Mouse (Mus musculus) right cerebral cortex, postnatal 25 days (tissue): ENCODE measurements at regions not wholly inside any gene's neighbourhood (a gene's known extent, or its start where the extent isn't known, plus 50 kb on each side); places are given as distances from the start of the nearest gene placed in this dataset.

Source experiments
- DNase-seq: peaks from one replicate; pipeline ENCODE4 v3.0.0; 2022

DNA sequence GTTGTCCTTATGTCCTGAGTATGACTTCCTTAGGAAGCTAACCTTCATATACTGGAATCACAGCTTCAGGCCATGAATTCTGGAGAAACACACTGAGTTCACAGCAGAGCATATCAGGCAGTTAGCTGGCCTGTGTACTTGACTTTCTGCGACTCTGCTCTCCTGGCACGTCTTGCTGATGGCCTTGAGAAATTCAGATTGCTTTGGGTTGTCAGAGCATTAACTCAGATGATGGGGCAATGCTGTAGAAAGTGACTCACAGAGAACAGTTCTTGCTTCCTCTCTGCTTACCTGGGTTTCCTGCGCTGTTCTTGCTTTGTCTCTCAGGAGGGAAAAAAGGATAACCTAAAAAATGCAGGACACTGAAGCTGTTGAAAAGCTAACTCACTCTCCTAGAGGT lies 187.3 kb downstream of the Usp46 start:
- no peak for DNase-seq

- DNase-seq = no peak
Observed at GRCm38 (mm10) chr5:73881941-73882340, 186.3 kb downstream of the Usp46 start.

DNA sequence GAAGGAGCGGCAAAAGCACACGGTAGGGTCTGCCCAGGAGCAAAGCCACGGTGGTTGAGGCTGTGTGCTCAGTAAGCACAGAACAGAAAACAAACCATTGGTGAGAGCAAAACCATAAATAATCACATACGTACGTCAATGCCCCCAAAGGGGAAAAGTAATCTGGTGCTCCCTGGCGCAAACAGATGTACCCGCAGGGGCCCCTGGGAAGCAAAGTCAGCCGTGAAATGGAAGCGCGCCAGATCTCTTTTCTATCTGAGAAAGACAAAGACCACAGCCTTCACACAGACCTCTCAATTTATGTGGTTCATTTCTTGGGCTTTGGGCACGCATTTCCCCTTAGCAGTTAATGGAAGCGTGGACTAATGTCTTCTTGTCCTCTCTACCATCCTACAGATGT lies 183.2 kb downstream of the Usp46 start:
- no peak for DNase-seq

DNA sequence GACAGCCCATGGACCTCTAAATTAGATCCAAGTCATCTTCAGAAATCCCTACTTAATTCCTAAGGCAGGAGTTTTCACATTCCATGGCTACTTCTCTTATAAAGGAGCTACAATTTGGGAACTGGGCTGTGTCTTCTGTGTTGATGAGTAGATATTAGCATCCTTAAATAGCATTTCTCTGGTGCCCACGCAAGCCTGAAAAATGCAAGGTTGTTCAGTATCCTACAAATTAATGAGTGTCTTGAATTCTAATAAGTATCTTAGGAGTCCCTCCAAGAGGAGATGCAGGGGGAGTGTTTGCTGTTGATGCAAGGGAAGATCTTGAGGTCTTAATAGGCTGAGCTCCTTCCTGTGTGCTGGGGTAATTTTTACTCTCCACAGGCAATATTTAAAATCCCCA lies 182.5 kb downstream of the Usp46 start:
- no peak for DNase-seq

DNA sequence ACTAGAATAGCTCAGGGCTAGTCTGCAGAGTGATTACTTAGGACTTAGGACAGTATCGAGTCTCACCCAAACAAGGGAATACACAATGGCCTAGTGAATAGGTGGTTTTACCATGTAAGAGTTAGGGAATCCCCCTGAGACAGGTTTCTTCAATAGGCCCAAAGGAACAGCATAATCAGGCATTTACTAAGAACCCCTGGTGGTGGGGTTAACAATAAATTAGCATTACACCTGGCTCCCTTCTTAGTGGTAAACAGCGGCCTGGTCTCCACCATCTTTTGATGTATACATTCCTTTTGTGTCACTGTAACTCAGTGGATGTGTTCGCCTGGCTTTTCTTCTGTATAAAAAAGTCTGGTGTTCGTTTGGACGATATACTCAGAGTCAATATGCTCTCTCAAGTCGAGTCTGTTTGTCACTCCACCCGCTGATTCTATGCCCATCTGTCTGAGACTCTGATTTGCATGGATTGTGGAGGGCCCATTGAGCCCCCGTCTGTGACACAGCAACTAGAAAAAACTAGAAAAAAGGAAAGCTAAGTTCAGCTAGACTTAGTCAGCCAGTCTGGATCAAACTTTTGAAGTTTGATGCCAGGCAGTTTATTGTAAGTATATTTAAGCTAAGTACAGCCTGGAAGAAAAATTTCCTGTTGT lies 180.8 kb downstream of the Usp46 start:
- no peak for DNase-seq

- DNase-seq = no peak
Observed at GRCm38 (mm10) chr5:73888391-73888790, 179.8 kb downstream of the Usp46 start.

DNA sequence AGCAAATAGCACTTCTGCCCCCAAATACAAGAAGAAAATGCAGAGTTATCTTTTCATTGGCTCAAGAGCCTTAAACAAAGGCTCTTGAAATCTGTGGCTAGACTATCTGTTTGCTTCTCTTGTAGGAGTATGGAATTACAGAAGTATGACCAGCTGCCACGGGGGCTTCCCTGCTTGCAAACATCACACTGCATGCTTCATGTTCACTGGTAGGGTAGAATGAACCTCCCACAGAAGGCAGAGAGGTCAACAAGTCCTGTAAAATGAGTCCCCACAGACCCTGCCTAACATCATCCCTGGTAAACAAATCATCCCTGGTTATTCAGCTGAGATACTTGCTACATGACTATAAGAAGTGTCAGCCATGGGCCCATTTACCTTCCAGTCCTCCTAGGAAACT lies 178.9 kb downstream of the Usp46 start:
- no peak for DNase-seq

DNA sequence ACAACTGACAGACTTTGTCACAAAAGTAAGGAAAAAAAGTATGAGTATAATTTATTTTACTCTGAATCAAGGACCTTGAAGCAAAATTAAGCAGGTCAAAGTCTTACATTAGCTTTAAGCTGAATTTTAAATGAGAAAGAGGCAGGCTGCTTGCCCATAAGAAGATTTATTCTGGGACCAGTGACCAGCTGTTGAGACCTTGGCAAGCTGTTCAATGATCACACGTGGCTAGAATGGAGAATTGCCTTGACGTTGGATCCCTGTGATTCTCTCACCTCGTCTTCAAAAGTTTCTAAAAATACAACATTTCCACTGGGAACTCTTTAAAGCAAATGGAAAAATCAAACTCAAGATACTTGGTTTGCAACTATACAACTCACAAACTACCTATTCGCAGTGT lies 177.3 kb downstream of the Usp46 start:
- no peak for DNase-seq

GRCm38 (mm10) chr5:73891606-73892005 lies 176.6 kb downstream of the Usp46 start:
- DNase-seq = no peak

DNA sequence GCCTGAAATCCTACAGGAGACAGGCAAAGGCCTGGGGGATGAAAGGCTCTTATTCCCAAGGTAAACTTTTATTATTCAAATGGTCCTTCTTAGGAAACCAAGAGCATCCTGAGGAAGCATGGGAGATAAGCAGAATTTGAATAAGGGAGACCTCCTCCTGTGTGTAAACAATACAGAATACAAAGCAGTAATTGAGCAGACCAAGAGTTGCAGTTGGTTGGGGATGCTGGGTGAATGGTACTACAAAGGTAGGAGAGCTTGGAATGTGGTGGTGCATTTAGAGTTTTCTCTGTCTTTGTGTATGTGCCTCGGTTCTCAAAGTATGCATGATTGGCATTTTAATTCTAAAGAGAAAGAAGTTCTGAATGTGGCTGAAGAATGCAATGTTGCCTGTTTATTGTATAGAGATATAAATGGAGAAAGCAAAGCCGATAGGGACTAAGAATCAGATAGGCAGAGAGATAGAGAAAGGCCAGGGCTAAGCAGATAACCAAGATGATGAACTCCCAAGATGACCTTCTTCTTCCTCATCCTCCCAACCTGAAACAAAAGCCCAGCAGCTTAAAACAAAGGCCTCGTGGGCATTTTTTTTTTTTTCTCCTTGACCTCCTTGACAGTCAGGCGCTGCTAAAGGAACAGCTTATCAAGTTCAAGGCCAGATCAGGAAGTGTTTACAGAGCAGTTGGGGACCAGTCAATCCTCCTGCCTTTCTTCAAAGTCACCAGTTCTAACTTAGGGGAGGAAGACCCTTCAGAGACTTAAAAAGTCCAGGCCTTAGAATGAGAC lies 175.6 kb downstream of the Usp46 start:
- no peak for DNase-seq

GRCm38 (mm10) chr5:73895186-73895585 lies 173.0 kb downstream of the Usp46 start:
- DNase-seq = no peak

- no peak for DNase-seq
Observed at GRCm38 (mm10) chr5:73896785-73897184, 171.4 kb downstream of the Usp46 start.

- no peak for DNase-seq
Observed at GRCm38 (mm10) chr5:73901651-73902050, 166.6 kb downstream of the Usp46 start.

- DNase-seq = no peak
Observed at GRCm38 (mm10) chr5:73902470-73903218, 165.6 kb downstream of the Usp46 start.

DNA sequence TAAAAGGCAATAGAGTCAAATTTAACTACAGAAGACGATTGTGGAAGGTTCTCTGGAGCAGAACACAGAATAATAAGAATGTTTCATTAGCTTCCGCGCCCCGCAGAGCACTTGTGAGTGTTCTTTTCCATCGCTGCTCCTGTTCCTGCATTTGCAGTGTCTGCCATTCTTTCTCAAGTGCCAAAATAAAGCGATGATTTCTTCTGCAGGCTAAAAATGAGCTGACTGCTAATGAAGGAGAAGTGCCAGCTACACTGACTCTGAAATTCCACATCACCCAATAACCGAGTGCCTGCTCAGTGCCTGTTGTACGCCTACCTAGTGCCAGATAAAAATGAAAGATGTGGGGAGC lies 165.0 kb downstream of the Usp46 start:
- no peak for DNase-seq

DNA sequence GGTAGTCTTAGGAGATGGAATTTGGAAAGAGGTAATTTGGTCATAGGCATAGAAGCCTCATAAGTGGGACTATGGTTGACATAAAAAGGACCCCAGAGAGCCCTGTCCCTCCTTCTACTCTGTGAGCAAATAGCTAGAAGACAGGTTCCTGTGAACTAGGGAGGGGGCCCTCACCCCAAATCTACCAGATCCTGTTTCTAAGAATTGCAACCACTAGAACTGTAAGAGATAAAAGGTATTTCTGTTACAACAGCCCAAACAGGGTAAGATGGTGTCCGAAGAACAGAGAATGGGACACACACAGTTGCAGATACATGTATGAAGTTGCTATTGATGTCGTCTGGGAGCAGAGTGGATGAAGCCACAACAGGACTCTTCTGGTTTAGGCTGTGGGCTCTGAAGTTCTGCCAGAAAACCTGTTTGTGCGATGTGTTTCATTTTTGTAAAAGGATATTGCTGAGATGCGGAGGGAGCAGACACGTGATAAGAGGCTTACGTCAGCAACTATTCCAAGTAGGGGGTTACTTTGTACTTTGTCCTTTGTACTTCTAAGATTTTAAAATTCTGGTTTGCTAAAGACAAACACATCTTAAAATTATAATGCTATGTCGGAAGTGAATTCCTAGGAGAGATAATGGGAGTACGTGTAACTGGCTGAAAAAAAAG lies 164.0 kb downstream of the Usp46 start:
- DNase-seq = no peak

DNA sequence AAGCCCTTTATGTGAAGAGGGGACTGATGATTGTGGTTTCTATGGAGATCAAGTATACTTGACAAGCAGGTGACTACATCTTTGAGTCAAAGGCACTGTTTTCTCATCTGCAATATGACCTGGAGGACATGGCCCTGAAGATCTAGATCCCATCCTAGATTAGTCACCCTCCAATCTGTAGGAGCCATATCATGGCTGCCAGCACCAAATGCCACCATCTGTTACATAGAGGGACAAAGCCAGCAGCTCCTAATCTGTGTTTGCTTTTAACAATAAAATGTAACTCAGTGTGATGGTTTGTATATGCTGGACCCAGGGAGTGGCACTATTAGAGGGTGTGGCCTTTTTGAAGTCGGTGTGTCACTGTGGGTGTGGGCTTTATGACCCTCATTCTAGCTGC lies 156.1 kb downstream of the Usp46 start:
- no peak for DNase-seq

DNA sequence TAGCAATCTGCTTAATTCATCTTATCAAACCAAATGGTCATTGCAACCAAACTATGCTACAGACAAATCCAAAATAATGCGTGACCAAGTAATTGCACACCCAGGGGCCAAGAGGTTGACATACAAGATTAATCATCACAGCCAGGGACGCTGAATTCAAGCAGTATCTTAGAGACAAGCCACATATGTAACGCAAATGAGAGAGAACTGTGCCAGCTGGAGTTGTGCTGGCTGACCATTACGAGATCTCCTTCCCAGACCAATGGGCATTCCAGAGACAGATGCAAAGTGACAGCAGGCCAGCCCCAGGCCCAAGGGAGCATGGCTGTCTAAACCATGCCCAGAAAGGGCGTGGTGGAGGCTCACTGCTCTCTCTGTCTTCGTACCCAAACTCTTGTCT lies 155.1 kb downstream of the Usp46 start:
- DNase-seq = no peak

- no peak for DNase-seq
Observed at GRCm38 (mm10) chr5:73918011-73918410, 150.2 kb downstream of the Usp46 start.

DNA sequence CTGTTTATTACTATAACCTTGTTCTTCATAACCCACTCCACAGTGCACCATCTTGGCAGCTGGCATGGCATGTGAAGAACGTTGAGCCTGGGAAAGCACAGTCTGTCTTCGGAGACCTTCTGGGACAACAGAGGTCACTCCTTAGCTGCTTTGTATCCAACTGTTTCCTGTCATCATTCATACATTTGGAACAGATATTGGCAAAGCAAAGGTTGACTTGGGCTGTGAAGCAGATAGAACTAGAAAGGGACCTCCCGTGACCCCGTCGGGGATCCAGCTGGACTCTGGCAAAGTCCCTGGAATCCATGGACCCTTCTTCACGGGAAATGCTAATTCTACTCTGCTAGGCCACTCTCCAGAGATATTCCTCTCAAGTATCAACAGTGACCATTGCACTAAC lies 148.3 kb downstream of the Usp46 start:
- DNase-seq = no peak

DNA sequence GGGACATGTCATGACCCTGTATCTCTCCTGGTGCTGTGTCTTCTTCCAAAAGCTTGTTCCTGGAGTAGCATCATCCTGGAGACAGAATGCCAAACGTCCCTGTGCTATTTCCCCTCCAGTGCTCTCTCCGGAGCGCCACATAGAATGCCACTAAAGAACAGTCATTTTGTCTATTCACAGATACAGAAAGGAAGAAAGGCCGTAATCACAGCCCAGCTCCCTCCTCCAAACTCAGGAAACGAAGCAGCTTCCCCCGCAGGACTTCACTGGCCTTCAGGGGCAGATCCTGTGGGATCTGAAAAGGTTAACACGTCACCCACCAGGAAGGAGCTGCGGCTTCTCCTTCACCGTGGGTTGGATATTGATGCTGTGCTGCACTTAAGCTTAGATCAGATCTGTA lies 140.7 kb downstream of the Usp46 start:
- DNase-seq = no peak

DNA sequence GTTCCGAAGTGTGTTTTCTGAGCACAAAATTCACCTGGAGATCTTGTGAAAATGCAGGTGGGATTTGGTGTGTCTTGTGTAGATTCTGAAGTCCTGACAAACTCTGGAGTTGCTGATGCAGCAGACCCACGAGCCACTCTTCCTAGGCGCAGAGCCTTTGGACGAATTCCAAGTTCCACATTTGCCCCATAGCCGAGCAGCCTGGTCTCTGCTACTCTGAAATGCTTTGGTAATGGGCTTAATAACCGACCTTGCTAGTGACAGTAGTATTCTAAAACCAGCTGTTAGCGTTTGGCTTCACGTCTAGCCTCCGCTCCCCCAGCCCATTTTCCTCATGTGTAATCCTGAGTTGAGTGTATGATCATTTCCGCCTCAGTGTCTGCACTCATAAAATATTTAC lies 139.5 kb downstream of the Usp46 start:
- no peak for DNase-seq

- DNase-seq = peak; percentile 57
Observed at GRCm38 (mm10) chr5:73930205-73930604, 138.0 kb downstream of the Usp46 start.

DNA sequence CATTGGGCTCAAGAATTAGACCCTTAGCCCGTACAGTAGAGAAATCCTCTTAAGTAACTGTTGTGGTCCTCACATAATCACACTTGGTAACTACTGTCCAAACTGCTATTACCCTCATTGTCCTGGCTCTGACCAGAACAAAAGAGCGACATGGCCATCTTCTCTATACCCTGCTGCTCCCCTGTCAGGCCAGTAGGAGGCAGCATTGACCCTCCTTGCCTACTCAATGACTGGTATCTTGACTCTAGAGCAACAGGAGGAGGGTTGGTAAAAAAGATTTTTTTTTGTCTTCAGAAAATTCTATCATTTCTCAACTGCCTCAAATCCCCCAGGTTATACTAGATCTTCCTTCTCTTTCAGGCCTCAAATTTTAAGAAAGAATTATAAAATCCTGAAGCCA lies 130.4 kb downstream of the Usp46 start:
- no peak for DNase-seq
